Mouse (Mus musculus) limb, embryonic 13.5 days (tissue): Measurements from ENCODE around the gene Rgcc. TPM values are rescaled to one million over a fixed set of nuclear protein-coding genes. Genes with fewer than 3 reads are reported as not detected.

Experiments used
- ATAC-seq: fragments of 200-750 bp; cut with Nextera tagmentation; 2 replicates; pipeline ENCODE4 v1.8.0; 2017; ENCODE audit warnings: low read depth, moderate number of reproducible peaks, moderate TSS enrichment; ENCODE audit not compliant: low FRiP score
- H3K27ac ChIP-seq: fragments of 300-500 bp; sonication (generic); 2 replicates; pipeline ENCODE4 v1.5.1; 2015; ENCODE audit warnings: inconsistent platforms, mild to moderate bottlenecking, moderate library complexity
- H3K27me3 ChIP-seq: fragments of 300-500 bp; sonication (generic); 2 replicates; pipeline ENCODE4 v1.6.1; 2015; ENCODE audit warnings: mild to moderate bottlenecking, inconsistent platforms
- H3K36me3 ChIP-seq: fragments of 300-500 bp; sonication (generic); 2 replicates; pipeline ENCODE4 v1.6.1; 2015; ENCODE audit warnings: inconsistent platforms, mild to moderate bottlenecking, moderate library complexity
- H3K4me1 ChIP-seq: fragments of 300-500 bp; sonication (generic); 2 replicates; pipeline ENCODE4 v1.6.1; 2015; ENCODE audit warnings: inconsistent platforms
- H3K4me2 ChIP-seq: fragments of 300-500 bp; sonication (generic); replicated peaks from 2 replicates; pipeline ENCODE4 v1.6.1; 2015; ENCODE audit warnings: inconsistent platforms, mild to moderate bottlenecking, moderate library complexity
- H3K4me3 ChIP-seq: fragments of 300-500 bp; sonication (generic); 2 replicates; pipeline ENCODE4 v1.5.1; 2015; ENCODE audit warnings: moderate library complexity, mild to moderate bottlenecking, inconsistent platforms
- H3K9ac ChIP-seq: fragments of 300-500 bp; sonication (generic); 2 replicates; pipeline ENCODE4 v1.6.1; 2015; ENCODE audit warnings: mild to moderate bottlenecking, inconsistent platforms
- H3K9me3 ChIP-seq: fragments of 300-500 bp; sonication (generic); 2 replicates; pipeline ENCODE4 v1.6.1; 2016; ENCODE audit warnings: inconsistent platforms
- WGBS: fragments of 180-500 bp; shearing (Covaris S2); methylation state at CpG from one replicate; pipeline ENCODE4 v1.1.7; 2015; 5-methylcytosine and 5-hydroxymethylcytosine counted together
- polyA plus RNA-seq: library from polyadenylated mRNA; unstranded; fragments of >200 nt; fragmentation: Nextera tagmentation; extraction: Ambion mirVana; gene quantifications from 2 replicates; pipeline ENCODE4 v1.2.1, GENCODE M21; 2015

The Rgcc gene
- polyA plus RNA-seq, 1 experiment from 2014 or later, result 58.6 TPM

GRCm38 (mm10) chr14:79313439-79314175 is 12.2 kb upstream of the Rgcc start:
- H3K4me2 ChIP-seq, result no peak overlapping the region
- ATAC-seq, result no peak
- no peaks in the 10 kb centered on the region for H3K9me3 ChIP-seq
- H3K27me3 ChIP-seq, result no peaks in the 10 kb centered on the region
- peaks cover 31% of the 10 kb centered on the region for H3K4me1 ChIP-seq
- 62% methylated on average over 8 of the region's 8 CpGs for WGBS
- no peak overlapping the region for H3K27ac ChIP-seq
- H3K36me3 ChIP-seq, result no peaks in the 10 kb centered on the region
- no peak overlapping the region for H3K4me3 ChIP-seq
- no peak overlapping the region for H3K9ac ChIP-seq

- no peaks in the 10 kb centered on the region for H3K27me3 ChIP-seq
- WGBS, result 74% methylated on average over 4 of the region's 4 CpGs
These were observed 11.3 kb upstream of the Rgcc start for GRCm38 (mm10) chr14:79312719-79313118.

GRCm38 (mm10) chr14:79311918-79312454 is 10.5 kb upstream of the Rgcc start:
- H3K4me3 ChIP-seq, result no peak overlapping the region
- H3K4me1 ChIP-seq, result peaks cover 22% of the 10 kb centered on the region
- H3K9me3 ChIP-seq, result no peaks in the 10 kb centered on the region
- no peak overlapping the region for H3K27ac ChIP-seq
- H3K36me3 ChIP-seq, result no peaks in the 10 kb centered on the region
- H3K27me3 ChIP-seq, result no peaks in the 10 kb centered on the region
- no peak overlapping the region for H3K4me2 ChIP-seq
- 7% methylated on average over 4 of the region's 4 CpGs for WGBS
- no peak overlapping the region for H3K9ac ChIP-seq
- ATAC-seq, result no peak

More at GRCm38 (mm10) chr14:79312719-79313118, 11.3 kb upstream of the Rgcc start:
- Histone ChIP-seq H3K9me3 (no peaks in the 10 kb centered on the region), H3K36me3 (no peaks in the 10 kb centered on the region), H3K9ac (no peak overlapping the region), H3K4me1 (peaks cover 28% of the 10 kb centered on the region), H3K4me2 (no peak overlapping the region), H3K27ac (no peak overlapping the region), H3K4me3 (no peak overlapping the region)
- no peak for ATAC-seq

GRCm38 (mm10) chr14:79309115-79309514 is 7.7 kb upstream of the Rgcc start:
- Histone ChIP-seq H3K4me2 (no peak overlapping the region), H3K9me3 (no peaks in the 10 kb centered on the region), H3K4me3 (no peak overlapping the region), H3K4me1 (peaks cover 19% of the 10 kb centered on the region), H3K27ac (no peak overlapping the region), H3K27me3 (no peaks in the 10 kb centered on the region), H3K9ac (no peak overlapping the region), H3K36me3 (no peaks in the 10 kb centered on the region)
- no peak for ATAC-seq
- WGBS, result 51% methylated on average over 4 of the region's 4 CpGs

GRCm38 (mm10) chr14:79308364-79308763 is 6.9 kb upstream of the Rgcc start:
- H3K9me3 ChIP-seq, result no peaks in the 10 kb centered on the region
- H3K27ac ChIP-seq, result no peak overlapping the region
- peaks cover 3% of the 10 kb centered on the region; the same call in 1 of the 2 replicates for H3K27me3 ChIP-seq
- H3K36me3 ChIP-seq, result no peaks in the 10 kb centered on the region
- no peak overlapping the region for H3K9ac ChIP-seq
- ATAC-seq, result no peak
- H3K4me1 ChIP-seq, result peaks cover 19% of the 10 kb centered on the region
- no peak overlapping the region for H3K4me2 ChIP-seq
- H3K4me3 ChIP-seq, result no peak overlapping the region
- WGBS, result 46% methylated on average over 4 of the region's 4 CpGs

- Histone ChIP-seq H3K9ac (no peak overlapping the region), H3K4me2 (no peak overlapping the region), H3K4me3 (no peak overlapping the region), H3K27ac (no peak overlapping the region), H3K4me1 (peaks cover 17% of the 10 kb centered on the region), H3K27me3 (peaks cover 3% of the 10 kb centered on the region; the same call in 1 of the 2 replicates), H3K36me3 (no peaks in the 10 kb centered on the region), H3K9me3 (no peaks in the 10 kb centered on the region)
- ATAC-seq, result no peak
- WGBS, result 65% methylated on average over 5 of the region's 5 CpGs
These were observed 6.5 kb upstream of the Rgcc start for GRCm38 (mm10) chr14:79307908-79308307.

- no peak overlapping the region for H3K9ac ChIP-seq
- H3K27me3 ChIP-seq, result peaks cover 3% of the 10 kb centered on the region; the same call in 1 of the 2 replicates
- 87% methylated on average over 7 of the region's 7 CpGs for WGBS
- H3K36me3 ChIP-seq, result no peaks in the 10 kb centered on the region
- ATAC-seq, result no peak
- H3K4me2 ChIP-seq, result no peak overlapping the region
- H3K9me3 ChIP-seq, result no peaks in the 10 kb centered on the region
- no peak overlapping the region for H3K4me3 ChIP-seq
- H3K4me1 ChIP-seq, result peaks cover 9% of the 10 kb centered on the region; the same call in 1 of the 2 replicates
- H3K27ac ChIP-seq, result no peak overlapping the region
These were observed 5.7 kb upstream of the Rgcc start for GRCm38 (mm10) chr14:79307138-79307537.

- H3K4me3 ChIP-seq, result no peak overlapping the region
- no peak for ATAC-seq
- H3K27me3 ChIP-seq, result peaks cover 11% of the 10 kb centered on the region; the same call in 1 of the 2 replicates
- H3K9ac ChIP-seq, result no peak overlapping the region
- H3K27ac ChIP-seq, result no peak overlapping the region
- WGBS, result 88% methylated on average over 6 of the region's 6 CpGs
- H3K4me1 ChIP-seq, result peaks cover 16% of the 10 kb centered on the region; the same call in 1 of the 2 replicates
- no peaks in the 10 kb centered on the region for H3K9me3 ChIP-seq
- no peak overlapping the region for H3K4me2 ChIP-seq
- no peaks in the 10 kb centered on the region for H3K36me3 ChIP-seq
These were observed 3.5 kb upstream of the Rgcc start for GRCm38 (mm10) chr14:79304873-79305464.

- no peaks in the 10 kb centered on the region for H3K36me3 ChIP-seq
- no peak overlapping the region for H3K4me3 ChIP-seq
- H3K9ac ChIP-seq, result no peak overlapping the region
- WGBS, result 61% methylated on average over 2 of the region's 2 CpGs
- H3K27ac ChIP-seq, result no peak overlapping the region
- H3K27me3 ChIP-seq, result peaks cover 23% of the 10 kb centered on the region; the same call in 1 of the 2 replicates
- H3K4me2 ChIP-seq, result no peak overlapping the region
- no peaks in the 10 kb centered on the region for H3K9me3 ChIP-seq
- H3K4me1 ChIP-seq, result peaks cover 31% of the 10 kb centered on the region
- ATAC-seq, result no peak
These were observed 1.7 kb upstream of the Rgcc start for GRCm38 (mm10) chr14:79303150-79303549.

GRCm38 (mm10) chr14:79300641-79301350 is 649 bp downstream of the Rgcc start:
- Histone ChIP-seq H3K27ac (0 out of 2 replicates have a peak overlapping the region, but pooled peaks have one; percentile 22), H3K9me3 (no peaks in the 10 kb centered on the region), H3K9ac (peak overlapping the region; percentile 76), H3K27me3 (peaks cover 26% of the 10 kb centered on the region; the same call in 1 of the 2 replicates), H3K4me2 (peak overlapping the region; percentile 97), H3K4me1 (peaks cover 41% of the 10 kb centered on the region), H3K4me3 (peak overlapping the region; percentile 63), H3K36me3 (no peaks in the 10 kb centered on the region)
- 2% methylated on average over 52 of the region's 52 CpGs for WGBS
- ATAC-seq, result peak; percentile 26

GRCm38 (mm10) chr14:79299796-79300195 is 1.6 kb downstream of the Rgcc start:
- Histone ChIP-seq H3K36me3 (no peaks in the 10 kb centered on the region), H3K9ac (peak overlapping the region; percentile 76; the same call in 1 of the 2 replicates), H3K4me2 (peak overlapping the region; percentile 97), H3K9me3 (no peaks in the 10 kb centered on the region), H3K27ac (no peak overlapping the region), H3K27me3 (peaks cover 28% of the 10 kb centered on the region), H3K4me1 (peaks cover 44% of the 10 kb centered on the region), H3K4me3 (peak overlapping the region; percentile 63)
- 11% methylated on average over 6 of the region's 6 CpGs for WGBS
- no peak for ATAC-seq

GRCm38 (mm10) chr14:79299230-79299629 is 2.2 kb downstream of the Rgcc start:
- Histone ChIP-seq H3K4me2 (peak overlapping the region; percentile 42), H3K9me3 (no peaks in the 10 kb centered on the region), H3K9ac (no peak overlapping the region), H3K4me3 (peak overlapping the region; percentile 14), H3K4me1 (peaks cover 44% of the 10 kb centered on the region), H3K36me3 (no peaks in the 10 kb centered on the region), H3K27ac (no peak overlapping the region), H3K27me3 (peaks cover 28% of the 10 kb centered on the region)
- ATAC-seq, result no peak
- WGBS, result 45% methylated on average over 4 of the region's 4 CpGs
